Mouse (Mus musculus): ENCODE results near the gene Dusp11.
"Not testable (repeated sequence)": the region's sequence is repeated elsewhere in the genome, so short reads cannot be mapped to it uniquely, and the experiment has no call there.

Gene Dusp11

DNA sequence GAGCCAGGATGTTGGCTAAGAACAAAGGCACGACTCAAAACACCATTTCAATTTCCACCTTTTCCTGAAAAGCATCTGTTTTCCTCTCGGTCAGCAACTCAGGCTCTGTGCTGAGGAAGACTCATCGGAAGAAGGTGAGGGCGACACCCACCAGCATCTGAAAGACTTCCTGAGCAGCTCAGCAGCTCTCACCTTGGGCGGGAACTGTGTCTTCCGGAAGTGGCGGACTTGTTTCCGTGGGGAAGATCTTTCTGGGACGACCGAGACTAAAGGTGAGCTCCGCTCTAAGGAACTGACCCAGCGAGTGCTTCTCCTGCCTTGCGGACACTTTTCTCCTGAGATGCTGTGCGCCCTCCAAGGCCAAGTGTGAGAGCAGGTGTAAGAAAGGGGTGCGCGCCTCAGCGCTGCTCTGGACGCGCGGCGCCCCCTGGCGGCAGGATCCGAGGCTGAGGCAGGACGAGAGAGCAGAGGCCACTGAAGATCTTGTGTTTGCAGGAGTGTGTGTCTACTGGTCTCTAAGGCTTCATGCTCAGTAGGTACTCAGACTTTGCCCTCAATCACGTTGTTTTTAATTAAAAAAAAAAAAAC lies 66.3 kb downstream of the Dusp11 start:
- not testable (repeated sequence) for DNase-seq (ENCODE audit: low read depth, low spot score)

Measured in forelimb bud, embryonic 11.5 days (tissue).